Mouse (Mus musculus): ENCODE results near the gene Pappa. TPM values are rescaled to one million over a fixed set of nuclear protein-coding genes. Genes with fewer than 3 reads are reported as not detected.

The Pappa gene
- polyA plus RNA-seq, 1 experiment from 2014 or later: 2.0 TPM

DNA sequence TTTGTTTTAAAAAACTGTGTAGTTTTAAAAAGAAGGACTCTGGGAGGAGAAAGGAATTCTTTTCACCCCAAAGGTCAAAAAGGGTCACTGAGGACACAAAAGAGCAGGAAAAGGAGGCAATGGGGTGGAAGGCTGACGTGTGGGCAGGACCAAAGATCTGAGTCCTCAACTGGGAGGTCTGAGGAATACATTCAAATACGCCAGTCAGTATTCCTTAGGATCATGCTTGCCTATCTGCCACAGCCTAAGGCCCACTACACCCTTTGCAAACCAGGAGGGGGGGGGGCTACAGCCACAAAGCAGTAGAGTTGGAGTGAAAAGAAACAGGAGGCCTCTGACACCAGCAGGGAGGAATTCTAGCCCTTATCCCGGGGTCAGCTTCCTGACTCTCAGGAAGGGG is 121.5 kb downstream of the Pappa start:
- no peak for ATAC-seq (ENCODE audit: low FRiP score, low TSS enrichment)
- peaks cover 7% of the 10 kb centered on the region; the same call in 1 of the 2 replicates for H3K4me1 ChIP-seq (ENCODE audit: insufficient read depth, low read length)

GRCm38 (mm10) chr4:65252193-65252592 is 128.2 kb downstream of the Pappa start:
- H3K27ac ChIP-seq (ENCODE audit: low read length): no peak overlapping the region
- no peak overlapping the region for H3K9ac ChIP-seq (replicated peaks; ENCODE audit: low read length)
- no peaks in the 10 kb centered on the region for H3K9me3 ChIP-seq (ENCODE audit: low read length)
- no peaks in the 10 kb centered on the region for H3K4me1 ChIP-seq (ENCODE audit: insufficient read depth, low read length)
- no peak overlapping the region for H3K4me2 ChIP-seq (replicated peaks; ENCODE audit: low read depth, low read length)
- no peaks in the 10 kb centered on the region for H3K36me3 ChIP-seq (ENCODE audit: insufficient read depth, low read length)
- WGBS: 4% methylated on average over 8 of the region's 8 CpGs
- no peak overlapping the region for H3K4me3 ChIP-seq (ENCODE audit: low read length)
- H3K27me3 ChIP-seq (ENCODE audit: insufficient read depth, low read length): no peaks in the 10 kb centered on the region
- peak; percentile 46; the same call in 1 of the 2 replicates for ATAC-seq (ENCODE audit: low FRiP score, low TSS enrichment)

More for the DNA sequence above, 121.5 kb downstream of the Pappa start:
- Histone ChIP-seq H3K27me3 (ENCODE audit: insufficient read depth, low read length) (no peaks in the 10 kb centered on the region), H3K9ac (replicated peaks; ENCODE audit: low read length) (no peak overlapping the region), H3K4me2 (replicated peaks; ENCODE audit: low read depth, low read length) (no peak overlapping the region), H3K9me3 (ENCODE audit: low read length) (no peaks in the 10 kb centered on the region), H3K27ac (ENCODE audit: low read length) (no peak overlapping the region), H3K36me3 (ENCODE audit: insufficient read depth, low read length) (no peaks in the 10 kb centered on the region), H3K4me3 (ENCODE audit: low read length) (no peak overlapping the region)
- 58% methylated on average over 3 of the region's 3 CpGs for WGBS

GRCm38 (mm10) chr4:65254073-65254472 is 130.1 kb downstream of the Pappa start:
- H3K4me2 ChIP-seq (replicated peaks; ENCODE audit: low read depth, low read length): no peak overlapping the region
- no peaks in the 10 kb centered on the region for H3K27me3 ChIP-seq (ENCODE audit: insufficient read depth, low read length)
- no peak overlapping the region for H3K4me3 ChIP-seq (ENCODE audit: low read length)
- no peak overlapping the region for H3K27ac ChIP-seq (ENCODE audit: low read length)
- H3K9ac ChIP-seq (replicated peaks; ENCODE audit: low read length): no peak overlapping the region
- no peaks in the 10 kb centered on the region for H3K9me3 ChIP-seq (ENCODE audit: low read length)
- ATAC-seq (ENCODE audit: low FRiP score, low TSS enrichment): no peak
- 92% methylated on average over 1 of the region's 1 CpGs for WGBS
- H3K4me1 ChIP-seq (ENCODE audit: insufficient read depth, low read length): no peaks in the 10 kb centered on the region
- H3K36me3 ChIP-seq (ENCODE audit: insufficient read depth, low read length): no peaks in the 10 kb centered on the region

- no peak overlapping the region for H3K4me3 ChIP-seq (ENCODE audit: low read length)
- no peak overlapping the region for H3K4me2 ChIP-seq (replicated peaks; ENCODE audit: low read depth, low read length)
- 68% methylated on average over 2 of the region's 2 CpGs for WGBS
- H3K27ac ChIP-seq (ENCODE audit: low read length): no peak overlapping the region
- no peaks in the 10 kb centered on the region for H3K27me3 ChIP-seq (ENCODE audit: insufficient read depth, low read length)
- H3K9me3 ChIP-seq (ENCODE audit: low read length): no peaks in the 10 kb centered on the region
- no peak overlapping the region for H3K9ac ChIP-seq (replicated peaks; ENCODE audit: low read length)
- H3K36me3 ChIP-seq (ENCODE audit: insufficient read depth, low read length): peaks cover 2% of the 10 kb centered on the region; the same call in 1 of the 2 replicates
- no peaks in the 10 kb centered on the region for H3K4me1 ChIP-seq (ENCODE audit: insufficient read depth, low read length)
- ATAC-seq (ENCODE audit: low FRiP score, low TSS enrichment): no peak
Observed at GRCm38 (mm10) chr4:65267066-65267465, 143.1 kb downstream of the Pappa start.

GRCm38 (mm10) chr4:65269996-65270395 is 146.0 kb downstream of the Pappa start:
- Histone ChIP-seq H3K9me3 (ENCODE audit: low read length) (no peaks in the 10 kb centered on the region), H3K27ac (ENCODE audit: low read length) (no peak overlapping the region), H3K36me3 (ENCODE audit: insufficient read depth, low read length) (peaks cover 2% of the 10 kb centered on the region; the same call in 1 of the 2 replicates), H3K27me3 (ENCODE audit: insufficient read depth, low read length) (no peaks in the 10 kb centered on the region), H3K4me1 (ENCODE audit: insufficient read depth, low read length) (no peaks in the 10 kb centered on the region), H3K4me2 (replicated peaks; ENCODE audit: low read depth, low read length) (no peak overlapping the region), H3K4me3 (ENCODE audit: low read length) (no peak overlapping the region), H3K9ac (replicated peaks; ENCODE audit: low read length) (no peak overlapping the region)
- 86% methylated on average over 2 of the region's 2 CpGs for WGBS
- ATAC-seq (ENCODE audit: low FRiP score, low TSS enrichment): no peak

GRCm38 (mm10) chr4:65272295-65272694 is 148.3 kb downstream of the Pappa start:
- 38% methylated on average over 4 of the region's 4 CpGs for WGBS
- Histone ChIP-seq H3K4me1 (ENCODE audit: insufficient read depth, low read length) (no peaks in the 10 kb centered on the region), H3K4me2 (replicated peaks; ENCODE audit: low read depth, low read length) (no peak overlapping the region), H3K9ac (replicated peaks; ENCODE audit: low read length) (no peak overlapping the region), H3K36me3 (ENCODE audit: insufficient read depth, low read length) (peaks cover 2% of the 10 kb centered on the region; the same call in 1 of the 2 replicates), H3K4me3 (ENCODE audit: low read length) (no peak overlapping the region), H3K27ac (ENCODE audit: low read length) (no peak overlapping the region), H3K9me3 (ENCODE audit: low read length) (no peaks in the 10 kb centered on the region), H3K27me3 (ENCODE audit: insufficient read depth, low read length) (no peaks in the 10 kb centered on the region)
- ATAC-seq (ENCODE audit: low FRiP score, low TSS enrichment): no peak

- H3K36me3 ChIP-seq (ENCODE audit: insufficient read depth, low read length): peaks cover 2% of the 10 kb centered on the region; the same call in 1 of the 2 replicates
- no peaks in the 10 kb centered on the region for H3K9me3 ChIP-seq (ENCODE audit: low read length)
- H3K4me1 ChIP-seq (ENCODE audit: insufficient read depth, low read length): no peaks in the 10 kb centered on the region; the same call in 1 of the 2 replicates
- no peak for ATAC-seq (ENCODE audit: low FRiP score, low TSS enrichment)
- H3K9ac ChIP-seq (replicated peaks; ENCODE audit: low read length): no peak overlapping the region
- H3K27me3 ChIP-seq (ENCODE audit: insufficient read depth, low read length): no peaks in the 10 kb centered on the region
- 89% methylated on average over 1 of the region's 1 CpGs for WGBS
- H3K4me2 ChIP-seq (replicated peaks; ENCODE audit: low read depth, low read length): no peak overlapping the region
- no peak overlapping the region for H3K4me3 ChIP-seq (ENCODE audit: low read length)
- H3K27ac ChIP-seq (ENCODE audit: low read length): no peak overlapping the region
Observed at GRCm38 (mm10) chr4:65273299-65273851, 149.4 kb downstream of the Pappa start.

GRCm38 (mm10) chr4:65278451-65279271 is 154.7 kb downstream of the Pappa start:
- H3K4me1 ChIP-seq (ENCODE audit: insufficient read depth, low read length): peaks cover 10% of the 10 kb centered on the region; the same call in 1 of the 2 replicates
- no peak overlapping the region for H3K9ac ChIP-seq (replicated peaks; ENCODE audit: low read length)
- H3K27me3 ChIP-seq (ENCODE audit: insufficient read depth, low read length): no peaks in the 10 kb centered on the region
- H3K9me3 ChIP-seq (ENCODE audit: low read length): no peaks in the 10 kb centered on the region
- no peak overlapping the region for H3K27ac ChIP-seq (ENCODE audit: low read length)
- WGBS: 43% methylated on average over 10 of the region's 10 CpGs
- ATAC-seq (ENCODE audit: low FRiP score, low TSS enrichment): peak; percentile 90
- no peaks in the 10 kb centered on the region for H3K36me3 ChIP-seq (ENCODE audit: insufficient read depth, low read length)
- no peak overlapping the region for H3K4me2 ChIP-seq (replicated peaks; ENCODE audit: low read depth, low read length)
- H3K4me3 ChIP-seq (ENCODE audit: low read length): no peak overlapping the region

- ATAC-seq (ENCODE audit: low FRiP score, low TSS enrichment): no peak
- Histone ChIP-seq H3K9me3 (ENCODE audit: low read length) (no peaks in the 10 kb centered on the region), H3K36me3 (ENCODE audit: insufficient read depth, low read length) (no peaks in the 10 kb centered on the region), H3K27ac (ENCODE audit: low read length) (no peak overlapping the region), H3K4me1 (ENCODE audit: insufficient read depth, low read length) (peaks cover 10% of the 10 kb centered on the region; the same call in 1 of the 2 replicates), H3K9ac (replicated peaks; ENCODE audit: low read length) (no peak overlapping the region), H3K4me2 (replicated peaks; ENCODE audit: low read depth, low read length) (no peak overlapping the region), H3K4me3 (ENCODE audit: low read length) (no peak overlapping the region), H3K27me3 (ENCODE audit: insufficient read depth, low read length) (no peaks in the 10 kb centered on the region)
- 60% methylated on average over 4 of the region's 4 CpGs for WGBS
Observed at GRCm38 (mm10) chr4:65279272-65279653, 155.3 kb downstream of the Pappa start.

Measured in kidney, embryonic 16.5 days (tissue).